Mouse (Mus musculus) bone marrow, adult 2 months (tissue): ENCODE measurements at regions not wholly inside any gene's neighbourhood (a gene's known extent, or its start where the extent isn't known, plus 50 kb on each side); places are given as distances from the start of the nearest gene placed in this dataset.

Experiments used
- CTCF ChIP-seq: fragments of 200-500 bp; IDR thresholded peaks from 2 replicates; pipeline ENCODE4 v1.5.1; 2011; ENCODE audit warnings: low read length, control low read depth; ENCODE audit not compliant: control insufficient read depth, insufficient read depth
- POLR2A ChIP-seq: fragments of 200-500 bp; IDR thresholded peaks from 2 replicates; pipeline ENCODE4 v1.6.1; 2011; ENCODE audit warnings: low read depth, mild to moderate bottlenecking, control low read depth, low read length, borderline replicate concordance; ENCODE audit not compliant: control insufficient read depth

DNA sequence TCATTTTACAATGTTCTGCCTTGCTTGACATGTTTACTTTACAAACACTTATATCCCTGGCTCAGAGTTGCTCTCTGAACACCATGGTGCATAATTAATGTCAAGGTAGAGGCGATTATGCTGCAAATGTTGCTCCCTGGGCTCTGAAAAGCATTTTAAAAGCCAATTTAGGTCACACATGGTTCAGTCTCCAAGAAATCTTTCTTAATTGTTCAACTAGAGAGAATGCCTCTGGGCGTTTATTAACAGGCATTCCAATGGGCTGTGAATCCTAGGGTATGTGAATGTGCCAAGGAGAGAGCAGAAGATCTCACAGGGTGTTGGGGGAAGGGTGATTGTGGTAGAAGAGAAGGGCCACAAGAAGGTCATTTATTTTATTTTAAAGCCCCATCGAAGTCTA lies 260.7 kb upstream of the Sel1l start:
- TF ChIP-seq POLR2A (no peak), CTCF (no peak)
